Mouse (Mus musculus) B cell, adult 67 days (primary cell): ENCODE data around the gene Olfr198. TPM values are rescaled to one million over a fixed set of nuclear protein-coding genes. Genes with fewer than 3 reads are reported as not detected.

Experiments
- total RNA-seq, 2 experiments: library from RNA; stranded (reverse); gene quantifications; 4 replicates each; pipeline ENCODE4 v1.2.4; 2023

Gene Olfr198
- not detected for total RNA-seq

GRCm38 (mm10) chr16:59203433-59203832 is at the start of gene Olfr198:
Gene Olfr198, minus strand, starts transcription at chr16:59203533.

DNA sequence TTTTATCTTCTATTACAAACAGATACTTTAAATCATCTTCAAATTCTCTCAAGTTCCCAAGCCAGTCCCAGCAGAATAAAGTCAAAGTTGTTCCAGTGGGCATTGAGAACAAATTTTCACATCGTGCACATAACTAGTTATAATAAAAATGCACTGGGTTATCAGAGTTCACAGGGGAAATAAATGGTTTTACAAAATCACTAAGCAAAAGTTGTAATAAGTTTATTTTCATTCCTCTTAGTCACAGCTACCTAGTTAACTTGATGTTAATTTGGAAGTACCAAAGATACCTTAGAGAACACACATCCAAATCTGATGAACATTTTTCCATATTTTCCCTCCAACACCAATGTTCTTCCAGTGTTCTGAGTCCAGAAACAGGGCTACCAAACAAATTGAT is 16.3 kb upstream of the Olfr198 start, which contains the start of gene Olfr199:
TSS of gene Olfr199 (minus strand) at position 101 of the 400 bp plus-strand sequence.

DNA sequence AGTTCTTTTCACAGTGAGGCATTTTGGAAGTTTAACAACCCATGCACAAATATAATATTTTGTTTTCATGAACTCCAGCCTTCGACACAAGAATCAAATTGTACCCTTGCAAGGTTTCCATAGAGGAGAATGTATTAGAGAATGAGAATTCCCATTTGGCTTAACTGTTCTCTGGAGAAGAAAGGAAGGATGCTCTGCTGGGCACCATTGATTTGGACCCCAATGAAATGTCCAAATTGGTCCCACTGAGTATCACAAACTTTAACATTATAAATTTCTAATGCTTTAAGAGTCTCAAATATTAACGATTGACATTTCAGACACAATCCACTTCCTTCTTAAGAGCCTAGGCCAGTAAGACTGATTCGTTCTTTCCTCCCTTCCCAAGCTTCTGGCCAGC is 33.0 kb downstream of the Olfr198 start, which contains the start of gene Olfr196:
TSS of gene Olfr196 (minus strand) at position 101 of the 400 bp plus-strand sequence.

Other genes starting within 250 kb of the Olfr198 start
- gene Olfr183, start 208.2 kb downstream of the Olfr198 start, total RNA-seq = not detected
- not detected for gene Olfr186, start 173.2 kb downstream of the Olfr198 start, total RNA-seq
- gene Olfr187, start 163.8 kb downstream of the Olfr198 start, total RNA-seq = not detected
- not detected for gene Olfr190, start 125.5 kb downstream of the Olfr198 start, total RNA-seq
- not detected for gene Olfr191, start 113.7 kb downstream of the Olfr198 start, total RNA-seq
- gene Olfr193, start 91.7 kb downstream of the Olfr198 start, total RNA-seq = not detected
- gene Olfr194, start 82.5 kb downstream of the Olfr198 start, total RNA-seq = not detected
- gene Olfr195, start 56.5 kb downstream of the Olfr198 start, total RNA-seq = not detected
- gene Olfr196, start 33.1 kb downstream of the Olfr198 start, total RNA-seq = not detected
- gene Olfr199, start 16.2 kb upstream of the Olfr198 start, total RNA-seq = not detected
- not detected for gene Olfr201, start 69.1 kb upstream of the Olfr198 start, total RNA-seq
- gene Olfr202, start 83.3 kb upstream of the Olfr198 start, total RNA-seq = not detected
- gene Olfr203, start 95.3 kb upstream of the Olfr198 start, total RNA-seq = not detected
- not detected for gene Olfr204, start 114.7 kb upstream of the Olfr198 start, total RNA-seq
- gene Olfr205, start 127.6 kb upstream of the Olfr198 start, total RNA-seq = not detected
- not detected for gene Olfr206, start 145.7 kb upstream of the Olfr198 start, total RNA-seq
- gene Olfr209, start 160.5 kb upstream of the Olfr198 start, total RNA-seq = not detected
- not detected for gene Gabrr3, start 203.8 kb upstream of the Olfr198 start, total RNA-seq